Mouse (Mus musculus): ENCODE data around the gene Slc4a1ap. TPM values are rescaled to one million over a fixed set of nuclear protein-coding genes. Genes with fewer than 3 reads are reported as not detected.
"Not testable (repeated sequence)": the region's sequence is repeated elsewhere in the genome, so short reads cannot be mapped to it uniquely, and the experiment has no call there.

Gene Slc4a1ap
- polyA plus RNA-seq, 1 experiment = 45.2 TPM

DNA sequence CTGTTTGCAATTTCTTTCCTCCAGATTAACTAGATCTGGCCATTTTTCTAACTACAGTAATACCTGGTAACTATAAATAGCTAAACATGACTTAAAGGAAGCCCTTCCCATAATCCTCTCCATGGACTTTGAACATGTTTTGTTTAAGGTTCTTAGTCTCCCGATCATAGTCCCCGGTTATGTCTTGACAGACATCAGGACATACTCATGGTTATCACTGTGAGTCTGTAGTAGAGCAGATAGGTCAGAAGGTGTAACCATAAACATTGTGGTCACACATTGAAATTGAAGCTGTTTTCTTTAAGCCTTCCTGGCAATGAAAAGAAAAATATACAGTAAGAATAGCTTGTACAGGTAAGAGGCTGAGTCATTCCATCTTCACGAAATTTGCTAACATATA lies 46.9 kb downstream of the Slc4a1ap start:
- WGBS = 85% methylated on average over 3 of the region's 3 CpGs
- no peak overlapping the region for H3K27ac ChIP-seq (ENCODE audit: control insufficient read depth, insufficient read depth, low read depth, low read length, poor library complexity)
- peaks cover 1% of the 10 kb centered on the region; the same call in 1 of the 2 replicates for H3K4me1 ChIP-seq (ENCODE audit: control insufficient read depth, insufficient read depth, low read length)
- no peak overlapping the region for H3K4me3 ChIP-seq (replicated peaks; ENCODE audit: control insufficient read depth, low read depth, low read length)
- TF ChIP-seq CTCF (IDR thresholded peaks at IDR 0.05; ENCODE audit: control insufficient read depth, insufficient read depth, low read length) = no peak
- TF ChIP-seq POLR2A (IDR thresholded peaks at IDR 0.05; ENCODE audit: borderline replicate concordance, control insufficient read depth, low read depth, low read length) = no peak

DNA sequence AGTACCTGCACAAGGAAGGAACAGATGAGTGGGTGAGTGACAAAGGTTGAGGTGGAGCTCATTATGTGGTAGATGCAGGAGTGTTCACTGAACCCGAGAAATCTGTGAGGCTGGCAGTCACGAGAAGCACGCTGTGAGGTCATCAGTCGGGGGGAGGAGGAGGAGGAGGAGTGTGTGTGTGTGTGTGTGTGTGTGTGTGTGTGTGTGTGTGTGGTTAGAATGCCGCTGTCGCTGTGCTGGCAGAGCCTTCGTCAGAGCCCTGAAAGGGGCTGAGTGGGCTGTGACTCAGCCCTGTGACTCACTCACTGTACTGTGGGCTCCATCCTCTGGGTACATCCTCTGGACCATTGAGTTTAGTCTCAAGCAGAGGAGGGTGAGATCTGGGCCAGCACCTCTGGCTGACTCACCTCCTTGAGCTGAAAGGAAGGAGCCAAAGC lies 49.8 kb downstream of the Slc4a1ap start:
- H3K27ac ChIP-seq (ENCODE audit: control insufficient read depth, insufficient read depth, low read depth, low read length, poor library complexity) = no peak overlapping the region
- no peak overlapping the region for H3K4me3 ChIP-seq (replicated peaks; ENCODE audit: control insufficient read depth, low read depth, low read length)
- WGBS = 46% methylated on average over 7 of the region's 7 CpGs
- TF ChIP-seq CTCF (IDR thresholded peaks at IDR 0.05; ENCODE audit: control insufficient read depth, insufficient read depth, low read length) (no peak), POLR2A (IDR thresholded peaks at IDR 0.05; ENCODE audit: borderline replicate concordance, control insufficient read depth, low read depth, low read length) (no peak)
- no peaks in the 10 kb centered on the region for H3K4me1 ChIP-seq (ENCODE audit: control insufficient read depth, insufficient read depth, low read length)

DNA sequence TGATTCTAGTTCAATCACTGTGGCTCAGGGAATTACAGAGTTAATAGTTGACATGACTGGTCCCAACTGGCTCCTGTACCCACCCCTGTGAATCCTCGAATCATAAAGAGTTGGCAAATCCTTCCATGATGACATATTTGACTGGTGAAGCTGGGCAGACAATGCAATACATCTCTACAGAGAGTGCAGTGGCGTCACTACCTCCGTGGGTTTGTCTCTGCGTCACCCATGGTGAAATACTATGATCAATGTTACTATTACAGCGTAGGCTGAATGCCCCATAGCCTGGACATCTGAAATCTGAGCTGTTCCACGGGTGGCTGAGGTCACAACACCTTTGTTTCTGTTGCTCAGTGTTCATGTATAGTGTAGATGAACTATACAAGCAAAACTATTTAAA lies 54.5 kb downstream of the Slc4a1ap start:
- TF ChIP-seq POLR2A (IDR thresholded peaks at IDR 0.05; ENCODE audit: borderline replicate concordance, control insufficient read depth, low read depth, low read length) (no peak), CTCF (IDR thresholded peaks at IDR 0.05; ENCODE audit: control insufficient read depth, insufficient read depth, low read length) (no peak)
- H3K4me1 ChIP-seq (ENCODE audit: control insufficient read depth, insufficient read depth, low read length) = no peaks in the 10 kb centered on the region
- WGBS = 46% methylated on average over 6 of the region's 6 CpGs
- no peak overlapping the region for H3K4me3 ChIP-seq (replicated peaks; ENCODE audit: control insufficient read depth, low read depth, low read length)
- H3K27ac ChIP-seq (ENCODE audit: control insufficient read depth, insufficient read depth, low read depth, low read length, poor library complexity) = no peak overlapping the region

DNA sequence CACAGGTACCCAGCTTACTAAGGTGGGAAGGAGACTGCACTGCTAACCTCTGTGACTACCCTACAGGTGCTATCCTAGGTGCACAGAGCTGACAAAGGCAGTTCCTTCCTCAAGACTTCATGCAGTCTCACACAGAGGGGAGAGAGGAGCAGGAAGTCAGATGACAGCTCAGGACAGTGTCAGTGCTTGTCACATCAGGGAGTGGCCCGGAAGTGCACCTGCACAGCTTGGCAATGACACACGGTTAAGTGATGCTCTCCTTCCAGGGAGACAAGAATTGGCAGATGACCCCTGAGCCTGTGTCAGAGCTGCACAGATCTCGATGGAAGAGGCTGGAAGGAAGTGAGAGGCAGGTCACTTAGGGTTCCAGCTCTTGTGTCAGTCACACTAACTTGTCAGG lies 55.1 kb downstream of the Slc4a1ap start:
- 47% methylated on average over 3 of the region's 3 CpGs for WGBS
- TF ChIP-seq CTCF (IDR thresholded peaks at IDR 0.05; ENCODE audit: control insufficient read depth, insufficient read depth, low read length) (no peak), POLR2A (IDR thresholded peaks at IDR 0.05; ENCODE audit: borderline replicate concordance, control insufficient read depth, low read depth, low read length) (no peak)

DNA sequence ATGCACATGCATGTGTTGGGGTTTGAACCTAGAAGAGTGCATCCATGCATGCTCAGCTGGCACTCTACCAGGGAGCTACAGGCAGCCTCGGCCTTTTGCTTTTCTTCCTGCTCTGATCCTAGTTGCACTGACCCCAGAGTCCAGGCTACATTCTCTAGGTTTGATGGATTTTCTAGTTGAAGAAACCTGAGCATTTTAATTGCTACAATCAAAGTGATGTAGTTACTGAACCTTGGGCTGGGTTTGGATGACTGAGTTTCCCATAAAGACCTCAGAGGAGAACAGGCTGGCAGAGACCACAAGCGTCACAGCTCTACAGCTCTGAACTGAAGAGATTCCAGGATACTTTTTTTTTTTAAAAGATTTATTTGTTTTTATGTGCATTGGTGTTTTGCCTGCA lies 56.5 kb downstream of the Slc4a1ap start:
- Histone ChIP-seq H3K4me3 (replicated peaks; ENCODE audit: control insufficient read depth, low read depth, low read length) (no peak overlapping the region), H3K27ac (ENCODE audit: control insufficient read depth, insufficient read depth, low read depth, low read length, poor library complexity) (no peak overlapping the region)
- 74% methylated on average over 2 of the region's 2 CpGs for WGBS

More for the DNA sequence above, 55.1 kb downstream of the Slc4a1ap start:
- Histone ChIP-seq H3K4me1 (ENCODE audit: control insufficient read depth, insufficient read depth, low read length) (no peaks in the 10 kb centered on the region), H3K27ac (ENCODE audit: control insufficient read depth, insufficient read depth, low read depth, low read length, poor library complexity) (no peak overlapping the region), H3K4me3 (replicated peaks; ENCODE audit: control insufficient read depth, low read depth, low read length) (no peak overlapping the region)

DNA sequence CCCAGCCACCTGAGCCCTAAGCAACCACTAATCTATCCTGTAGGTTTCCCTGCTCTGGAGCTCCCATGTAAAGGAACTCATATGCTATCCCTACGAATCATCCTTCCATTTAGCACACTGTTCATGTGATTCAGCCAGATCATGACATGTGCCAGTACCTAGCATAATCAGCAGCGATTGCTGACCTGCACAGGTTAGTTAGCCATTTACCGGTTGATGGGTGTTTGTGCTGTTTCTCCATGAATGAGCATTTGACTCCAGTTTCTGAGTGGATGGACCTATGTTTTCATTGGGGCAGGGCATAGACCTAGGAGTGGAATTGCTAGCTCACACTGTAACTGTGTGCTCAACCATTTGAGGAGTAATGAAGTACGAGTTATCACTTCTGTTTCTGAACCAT lies 58.7 kb downstream of the Slc4a1ap start:
- TF ChIP-seq POLR2A (IDR thresholded peaks at IDR 0.05; ENCODE audit: borderline replicate concordance, control insufficient read depth, low read depth, low read length) = no peak
- TF ChIP-seq CTCF (IDR thresholded peaks at IDR 0.05; ENCODE audit: control insufficient read depth, insufficient read depth, low read length) = no peak
- WGBS = 83% methylated on average over 4 of the region's 4 CpGs
- Histone ChIP-seq H3K4me1 (ENCODE audit: control insufficient read depth, insufficient read depth, low read length) (no peaks in the 10 kb centered on the region), H3K4me3 (replicated peaks; ENCODE audit: control insufficient read depth, low read depth, low read length) (no peak overlapping the region), H3K27ac (ENCODE audit: control insufficient read depth, insufficient read depth, low read depth, low read length, poor library complexity) (no peak overlapping the region)

More for the DNA sequence above, 56.5 kb downstream of the Slc4a1ap start:
- no peaks in the 10 kb centered on the region for H3K4me1 ChIP-seq (ENCODE audit: control insufficient read depth, insufficient read depth, low read length)
- TF ChIP-seq CTCF (IDR thresholded peaks at IDR 0.05; ENCODE audit: control insufficient read depth, insufficient read depth, low read length) = no peak
- TF ChIP-seq POLR2A (IDR thresholded peaks at IDR 0.05; ENCODE audit: borderline replicate concordance, control insufficient read depth, low read depth, low read length) = no peak

DNA sequence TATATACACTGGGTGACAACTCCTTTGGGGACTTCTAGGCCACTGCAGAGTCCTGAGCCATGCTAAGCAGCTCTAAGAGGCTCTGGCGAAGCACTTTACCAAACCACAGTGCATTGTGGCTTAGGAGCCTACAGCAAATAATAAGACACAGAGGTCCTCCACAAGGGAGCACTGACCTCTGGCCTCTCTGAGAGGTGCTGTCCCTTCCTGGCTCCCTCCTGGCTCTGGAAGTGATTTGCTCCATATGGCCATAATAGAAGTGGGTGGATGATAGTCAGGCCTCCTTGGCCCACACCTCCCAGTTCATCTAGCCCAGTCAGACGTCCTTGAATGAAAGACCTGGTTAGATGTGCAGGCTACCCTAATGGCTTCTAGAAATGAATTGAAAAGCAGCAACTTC lies 61.2 kb downstream of the Slc4a1ap start:
- no peak overlapping the region for H3K4me3 ChIP-seq (replicated peaks; ENCODE audit: control insufficient read depth, low read depth, low read length)
- TF ChIP-seq POLR2A (IDR thresholded peaks at IDR 0.05; ENCODE audit: borderline replicate concordance, control insufficient read depth, low read depth, low read length) (no peak), CTCF (IDR thresholded peaks at IDR 0.05; ENCODE audit: control insufficient read depth, insufficient read depth, low read length) (no peak)
- WGBS = 77% methylated on average over 2 of the region's 2 CpGs
- no peaks in the 10 kb centered on the region for H3K4me1 ChIP-seq (ENCODE audit: control insufficient read depth, insufficient read depth, low read length)
- H3K27ac ChIP-seq (ENCODE audit: control insufficient read depth, insufficient read depth, low read depth, low read length, poor library complexity) = no peak overlapping the region

DNA sequence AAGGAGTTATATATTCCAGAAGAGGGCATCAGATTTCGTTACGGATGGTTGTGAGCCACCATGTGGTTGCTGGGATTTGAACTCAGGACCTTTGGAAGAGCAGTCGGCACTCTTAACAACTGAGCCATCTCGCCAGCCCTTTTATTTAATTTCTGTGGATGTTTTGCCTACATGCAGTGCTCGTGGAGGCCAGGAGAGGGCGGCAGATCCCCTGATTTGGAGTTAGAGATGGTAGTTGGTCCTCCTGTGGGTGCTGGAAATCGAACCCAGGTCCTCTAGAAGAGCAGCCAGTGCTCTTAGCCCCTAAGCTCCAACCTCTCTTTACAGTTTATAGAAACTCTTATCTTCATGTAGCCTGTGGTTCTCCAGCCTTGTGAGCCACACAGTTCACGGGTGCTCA lies 61.9 kb downstream of the Slc4a1ap start:
- H3K4me3 ChIP-seq (replicated peaks; ENCODE audit: control insufficient read depth, low read depth, low read length); H3K27ac ChIP-seq (ENCODE audit: control insufficient read depth, insufficient read depth, low read depth, low read length, poor library complexity); H3K4me1 ChIP-seq (ENCODE audit: control insufficient read depth, insufficient read depth, low read length): not testable (repeated sequence)
- peak; percentile 30; the same call in 1 of the 2 replicates for TF ChIP-seq CTCF (IDR thresholded peaks at IDR 0.05; ENCODE audit: control insufficient read depth, insufficient read depth, low read length)
- 80% methylated on average over 8 of the region's 8 CpGs for WGBS

DNA sequence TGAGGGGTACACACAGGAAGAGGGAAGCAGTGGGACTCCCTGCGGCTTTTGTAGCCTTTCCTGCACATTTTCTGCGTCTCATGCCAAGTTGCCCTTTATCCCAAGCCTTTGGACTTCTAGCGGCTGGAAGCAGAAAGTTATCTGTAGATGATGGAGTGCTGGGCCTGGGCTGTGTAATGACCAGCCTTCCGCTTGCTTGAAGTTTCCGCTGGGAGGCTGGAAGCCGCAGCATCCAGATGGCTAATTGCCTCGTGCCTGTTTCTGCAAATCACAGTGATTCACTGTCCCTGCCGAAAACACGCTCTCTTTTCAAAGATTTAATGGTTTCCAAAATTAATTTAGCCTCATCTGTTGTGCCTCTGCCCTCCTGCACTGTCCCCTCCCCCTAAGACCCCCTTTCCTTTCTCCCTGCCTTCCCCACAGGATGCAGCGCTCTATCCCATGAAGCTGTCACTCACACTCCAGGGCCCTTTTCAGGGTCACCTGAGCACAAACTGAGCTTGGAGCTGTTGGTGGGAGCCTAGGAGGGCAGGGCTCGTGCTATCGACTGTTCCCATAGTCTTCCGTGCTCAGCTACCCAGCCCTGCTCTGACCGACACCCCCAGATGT lies 63.0 kb downstream of the Slc4a1ap start:
- H3K4me3 ChIP-seq (replicated peaks; ENCODE audit: control insufficient read depth, low read depth, low read length) = no peak overlapping the region
- no peak for TF ChIP-seq CTCF (IDR thresholded peaks at IDR 0.05; ENCODE audit: control insufficient read depth, insufficient read depth, low read length)
- H3K27ac ChIP-seq (ENCODE audit: control insufficient read depth, insufficient read depth, low read depth, low read length, poor library complexity) = no peak overlapping the region
- WGBS = 88% methylated on average over 14 of the region's 14 CpGs
- no peaks in the 10 kb centered on the region for H3K4me1 ChIP-seq (ENCODE audit: control insufficient read depth, insufficient read depth, low read length)
